Mouse (Mus musculus) kidney, adult 2 months (tissue): ENCODE data around the gene 4930451I11Rik.

Experiments used
- CTCF ChIP-seq: fragments of 200-500 bp; conservative IDR thresholded peaks from 2 replicates; pipeline ENCODE4 v1.5.1; 2011; ENCODE audit warnings: low read depth, mild to moderate bottlenecking, control low read depth, low read length, moderate library complexity, mixed read lengths; ENCODE audit not compliant: insufficient read depth, insufficient read length
- POLR2A ChIP-seq: fragments of 200-500 bp; IDR thresholded peaks from one replicate; pipeline ENCODE4 v1.6.1; 2011; ENCODE audit warnings: low read depth, low read length, control low read depth

GRCm38 (mm10) chr7:126853454-126853853 lies 22.0 kb upstream of the 4930451I11Rik start:
- TF ChIP-seq POLR2A (no peak), CTCF (no peak)
